Mouse (Mus musculus): ENCODE measurements around the gene Ndn.
A peak's percentile ranks its signal among the peaks of the same experiment; 100 is the strongest.

Gene Ndn

DNA sequence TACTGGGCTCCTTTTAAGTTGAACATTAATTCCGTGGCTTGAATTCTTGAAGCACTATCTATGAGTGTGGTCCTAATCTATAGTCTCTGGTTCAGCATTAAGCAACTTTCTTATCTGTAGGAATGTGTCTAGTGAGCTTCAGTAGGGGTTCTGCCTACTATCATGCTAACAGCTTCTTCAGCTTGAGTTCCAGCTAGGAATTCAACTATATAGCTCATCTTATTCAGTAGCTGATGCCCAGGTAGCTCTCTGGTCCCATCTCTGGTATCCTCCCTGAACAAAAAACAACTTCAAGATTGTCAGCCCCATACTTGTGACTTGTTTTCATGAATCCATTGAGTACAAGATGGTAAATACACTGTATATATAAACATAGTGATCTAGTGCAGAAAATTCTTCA, at the start of gene Ndn:
Ndn (plus strand) TSS at position 301 of the 400 bp plus-strand sequence.
- no peak for DNase-seq (ENCODE audit: low spot score)

GRCm38 (mm10) chr7:62302451-62302850, 43.9 kb upstream of the Ndn start:
- DNase-seq (ENCODE audit: low spot score) = no peak

GRCm38 (mm10) chr7:62306896-62307614, 39.3 kb upstream of the Ndn start:
- no peak for DNase-seq (ENCODE audit: low spot score)

DNA sequence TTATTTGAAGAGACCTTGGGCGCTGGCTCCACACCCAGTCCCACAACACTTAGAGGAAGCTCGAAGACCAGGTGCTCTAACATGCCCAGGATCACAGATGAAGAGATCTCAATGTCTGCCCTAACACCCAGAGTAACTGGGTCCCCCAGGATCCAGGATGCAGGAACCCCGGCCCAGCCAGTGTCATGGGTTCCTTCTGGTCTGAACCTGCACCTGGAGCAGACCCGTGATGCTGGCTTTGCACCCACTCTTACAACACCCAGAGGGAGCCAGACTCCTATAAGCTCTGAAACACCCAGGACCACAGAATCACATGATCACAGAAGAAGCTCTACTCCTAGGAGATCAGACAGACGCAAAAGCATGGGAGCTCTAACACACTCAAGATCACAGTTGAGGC, 29.6 kb upstream of the Ndn start:
- no peak for DNase-seq (ENCODE audit: low spot score)

DNA sequence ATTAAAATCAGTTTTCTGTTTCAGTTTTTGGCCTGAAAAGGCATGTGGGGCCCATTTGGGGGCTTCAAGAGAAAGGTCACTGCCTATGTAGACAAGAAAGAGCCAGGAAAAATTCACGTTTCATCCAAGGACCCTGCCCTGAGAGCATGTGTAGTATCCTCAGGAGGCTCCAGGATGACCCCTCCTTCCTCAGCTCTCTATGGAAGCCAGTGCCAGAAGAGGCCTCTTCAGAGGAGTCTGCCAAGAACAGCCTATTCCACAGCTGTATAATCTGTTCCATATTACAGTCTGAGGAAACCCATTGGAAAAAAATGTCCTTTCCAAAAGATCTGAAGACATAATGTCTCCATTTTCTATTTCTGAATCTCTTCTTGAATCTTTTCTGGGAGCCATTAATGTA, 958 bp upstream of the Ndn start:
- DNase-seq (ENCODE audit: low spot score) = no peak

GRCm38 (mm10) chr7:62348106-62348803, 1.9 kb downstream of the Ndn start:
- DNase-seq (ENCODE audit: low spot score) = peak; percentile 68

DNA sequence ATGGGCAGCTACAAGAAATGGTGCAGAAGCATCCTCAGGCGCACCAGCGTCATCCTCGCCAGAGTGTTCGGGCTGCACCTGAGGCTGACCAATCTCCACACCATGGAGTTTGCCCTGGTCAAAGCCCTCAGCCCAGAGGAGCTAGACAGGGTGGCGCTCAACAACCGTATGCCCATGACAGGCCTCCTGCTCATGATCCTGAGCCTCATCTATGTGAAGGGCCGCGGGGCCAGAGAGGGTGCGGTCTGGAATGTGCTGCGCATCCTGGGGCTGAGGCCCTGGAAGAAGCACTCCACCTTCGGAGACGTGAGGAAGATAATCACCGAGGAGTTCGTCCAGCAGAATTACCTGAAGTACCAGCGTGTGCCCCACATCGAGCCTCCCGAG, 2.4 kb downstream of the Ndn start:
- DNase-seq (ENCODE audit: low spot score) = no peak

DNA sequence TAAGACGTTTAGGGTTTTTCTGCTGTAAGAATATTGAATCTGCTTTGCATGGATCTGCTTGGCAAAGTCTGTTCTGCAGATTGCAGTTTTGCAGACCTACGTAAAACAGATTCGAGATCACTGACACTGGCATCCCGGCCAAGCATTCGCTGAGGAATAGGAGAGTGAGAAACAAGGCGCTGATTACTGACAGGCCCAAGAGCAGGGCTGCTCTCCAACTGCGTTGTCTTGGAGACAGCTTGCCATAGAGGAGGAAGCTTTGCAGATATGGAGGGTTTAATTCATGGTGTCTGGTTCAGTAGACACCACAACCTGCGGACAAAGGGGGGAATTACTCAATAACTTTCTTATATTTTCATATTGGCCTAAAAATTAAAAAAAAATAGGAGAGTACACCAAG, 4.9 kb downstream of the Ndn start:
- DNase-seq (ENCODE audit: low spot score) = no peak

DNA sequence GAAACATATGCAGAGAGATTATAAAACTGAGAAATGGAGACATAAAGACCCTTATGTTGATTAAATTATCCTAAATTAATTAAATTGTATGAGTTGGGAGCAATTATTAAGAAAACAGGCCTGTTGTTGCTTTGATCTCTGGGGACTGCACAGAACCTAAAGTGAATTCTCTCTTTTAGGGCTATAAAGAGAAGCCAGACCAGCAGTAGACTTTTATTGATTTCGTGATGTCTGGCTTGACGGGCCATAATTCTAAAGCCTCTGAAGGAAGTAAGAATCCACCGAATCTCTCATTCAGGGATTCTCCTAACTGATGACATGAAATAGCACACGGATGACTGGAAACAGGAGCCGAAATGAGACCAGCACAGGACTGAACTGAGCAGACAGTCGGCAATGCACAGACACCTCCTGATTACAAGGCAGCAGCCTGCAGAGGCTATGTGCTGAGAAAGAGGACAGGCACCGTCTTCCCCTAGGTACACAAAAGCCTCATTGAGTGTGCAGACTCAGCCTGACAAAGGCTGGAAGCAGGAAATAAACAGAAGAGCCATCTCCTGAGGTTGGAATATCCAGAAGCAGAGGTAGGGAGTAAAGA, 18.8 kb downstream of the Ndn start:
- DNase-seq (ENCODE audit: low spot score) = no peak

DNA sequence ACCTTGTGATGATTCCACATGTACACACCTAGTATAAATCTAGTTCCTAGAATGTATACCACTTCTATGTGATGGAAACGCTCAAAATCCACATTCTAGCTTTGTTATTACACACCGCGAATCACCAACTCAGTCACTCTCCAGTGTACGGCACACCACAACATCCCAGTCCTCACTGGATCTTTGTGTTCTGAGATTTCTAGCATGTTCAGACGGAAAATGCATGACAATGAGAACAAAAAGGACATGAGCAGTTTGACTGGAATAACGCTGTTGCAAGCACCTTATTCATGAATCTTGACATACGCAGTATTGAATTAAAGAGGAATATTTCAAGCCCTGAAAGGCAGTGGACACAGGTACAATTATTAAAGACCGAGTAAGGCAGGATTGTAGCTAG, 20.4 kb downstream of the Ndn start:
- no peak for DNase-seq (ENCODE audit: low spot score)

GRCm38 (mm10) chr7:62375658-62376057, 29.3 kb downstream of the Ndn start:
- no peak for DNase-seq (ENCODE audit: low spot score)

- DNase-seq (ENCODE audit: low spot score) = peak; percentile 60
Observed at GRCm38 (mm10) chr7:62376510-62377304, 30.3 kb downstream of the Ndn start, which contains the start of gene Magel2. Magel2 (plus strand) TSS chr7:62377010.

- no peak for DNase-seq (ENCODE audit: low spot score)
Observed at GRCm38 (mm10) chr7:62377313-62377712, 30.9 kb downstream of the Ndn start.

GRCm38 (mm10) chr7:62378529-62378928, 32.2 kb downstream of the Ndn start:
- DNase-seq (ENCODE audit: low spot score) = no peak

DNA sequence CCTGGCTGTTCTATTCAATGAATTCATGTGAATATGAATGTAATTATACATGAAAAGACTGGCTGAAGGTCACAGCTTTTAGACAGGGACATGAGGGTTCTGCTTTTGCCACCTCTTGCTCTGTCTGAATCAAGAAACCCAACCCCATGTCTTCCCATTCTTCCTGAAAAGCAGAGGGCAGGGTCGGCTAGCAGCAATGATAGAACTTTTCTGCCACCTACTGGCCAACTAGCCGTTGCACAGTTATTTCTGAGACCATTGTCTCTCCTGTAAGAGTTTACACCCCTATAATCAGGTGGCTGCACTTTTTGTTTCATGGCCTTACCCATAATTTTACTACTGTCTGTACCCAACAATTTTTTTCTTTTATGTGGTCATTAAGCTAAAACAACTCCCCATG, 36.0 kb downstream of the Ndn start:
- no peak for DNase-seq (ENCODE audit: low spot score)

GRCm38 (mm10) chr7:62388291-62388690, 41.9 kb downstream of the Ndn start:
- no peak for DNase-seq (ENCODE audit: low spot score)

- DNase-seq (ENCODE audit: low spot score) = no peak
Observed at GRCm38 (mm10) chr7:62392202-62392601, 45.8 kb downstream of the Ndn start.
